Mouse (Mus musculus): ENCODE measurements around the gene Gins2. TPM values are rescaled to one million over a fixed set of nuclear protein-coding genes. Genes with fewer than 3 reads are reported as not detected.

Gene Gins2
- total RNA-seq, 1 experiment from 2014 or later: 12.4 TPM

Small RNA genes within 50 kb of the gene (microRNA-seq; reads per million reads assigned to microRNA genes)
- 0.71 to 1.0 reads per million in 2 experiments for gene Mir7687

Other genes with a start within 250 kb of the Gins2 start
- 11.3 and 12.3 TPM in 2 replicates for gene 1190005I06Rik, start 58.3 kb upstream of the Gins2 start, total RNA-seq (2021)
- not detected in 2 replicates for gene Gm27021, start 78.8 kb upstream of the Gins2 start, total RNA-seq (2021)
- gene Cox4i1, start 78.9 kb upstream of the Gins2 start, total RNA-seq (2021): 1,243 and 1,285 TPM in 2 replicates
- gene Emc8, start 79.3 kb upstream of the Gins2 start, total RNA-seq (2021): 84.6 and 90.1 TPM in 2 replicates
- gene Irf8, start 147.1 kb upstream of the Gins2 start, total RNA-seq (2021): 26.9 and 51.2 TPM in 2 replicates